Mouse (Mus musculus) B cell, adult 62 days (primary cell): ENCODE results near the gene Gm6899. TPM values are rescaled to one million over a fixed set of nuclear protein-coding genes. Genes with fewer than 3 reads are reported as not detected.

Experiments used
- total RNA-seq: library from RNA; stranded (reverse); gene quantifications from 4 replicates; pipeline ENCODE4 v1.2.4, GENCODE M21; 2023

Gene Gm6899
- not detected in 4 replicates for total RNA-seq

DNA sequence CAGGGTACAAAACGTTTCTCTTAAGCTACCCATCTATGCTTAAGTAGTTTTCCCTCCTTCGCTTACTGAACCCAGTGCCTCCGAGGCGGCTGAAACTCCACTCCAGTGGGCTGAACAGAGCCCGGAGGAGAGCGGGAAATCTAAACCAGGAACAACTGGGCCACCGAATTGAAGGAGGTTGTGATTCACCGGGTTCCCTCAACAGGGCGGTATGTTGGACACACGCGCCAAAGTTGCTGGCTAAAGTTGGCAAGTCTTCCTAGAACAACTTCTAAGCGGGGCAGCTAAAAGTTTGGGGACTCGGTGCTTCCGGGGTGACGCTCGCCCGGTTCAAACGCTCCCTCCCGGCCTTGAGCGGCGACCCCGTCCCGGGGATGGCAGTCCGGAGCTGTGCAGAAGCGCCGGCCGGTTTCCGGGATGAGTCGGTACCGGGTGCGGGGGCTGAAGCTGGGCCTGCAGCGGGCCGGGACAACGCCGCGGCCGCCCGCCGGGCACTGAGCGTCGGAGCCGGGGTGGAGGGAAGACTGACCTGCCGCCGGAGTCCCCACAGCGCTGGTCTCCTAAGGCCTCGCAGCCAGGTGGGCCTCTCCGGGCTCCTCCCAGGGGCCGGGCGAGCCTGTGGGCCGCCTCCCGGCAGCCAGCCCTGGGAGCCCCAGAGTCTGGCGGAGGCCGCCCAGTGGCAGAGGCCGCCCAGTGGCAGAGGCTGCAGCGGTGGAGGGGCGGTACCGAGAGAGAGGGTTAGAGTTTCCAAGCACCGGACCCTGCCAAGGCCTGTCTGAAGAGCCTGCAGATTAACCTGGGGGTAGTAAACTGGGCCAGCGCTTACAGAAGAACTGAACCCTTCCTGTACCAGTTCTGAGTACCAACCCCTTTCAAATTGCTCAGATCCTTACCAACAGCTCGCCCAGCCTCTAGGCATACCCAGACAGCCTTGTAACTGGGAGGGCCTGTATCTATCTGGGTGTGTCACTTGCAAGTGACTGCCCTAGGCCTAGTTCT lies at the start of gene Gm6899, which contains the start of gene Vrk2:
TSS of gene Gm6899 (plus strand) at position 181 of the 999 bp plus-strand sequence.
TSS of gene Vrk2 (minus strand) at position 939 of the 999 bp plus-strand sequence.

Other genes starting within 250 kb of the Gm6899 start
- gene Fancl, start 207.1 kb upstream of the Gm6899 start, total RNA-seq = 12.0 to 23.4 TPM (median 16.1 TPM) in 4 replicates
- gene Vrk2, start 758 bp downstream of the Gm6899 start, total RNA-seq = 37.2 to 51.3 TPM (median 42.9 TPM) in 4 replicates